Mouse (Mus musculus) heart, embryonic 10.5 days (tissue): Measurements from ENCODE around the gene Adamtsl2. TPM values are rescaled to one million over a fixed set of nuclear protein-coding genes. Genes with fewer than 3 reads are reported as not detected.
A peak's percentile ranks its signal among the peaks of the same experiment; 100 is the strongest.

Experiments
- DNase-seq: peaks from one replicate; pipeline ENCODE4 v3.0.0-alpha.2; 2017; ENCODE audit warnings: low spot score
- H3K27ac ChIP-seq: fragments of 300-500 bp; sonication (generic); 2 replicates; pipeline ENCODE4 v1.5.1; 2016; ENCODE audit warnings: mild to moderate bottlenecking
- H3K27me3 ChIP-seq: fragments of 300-500 bp; sonication (generic); 2 replicates; pipeline ENCODE4 v1.6.1; 2016; ENCODE audit warnings: mild to moderate bottlenecking; ENCODE audit not compliant: poor library complexity, insufficient read depth, severe bottlenecking
- H3K36me3 ChIP-seq: fragments of 300-500 bp; sonication (generic); 2 replicates; pipeline ENCODE4 v1.6.1; 2016; ENCODE audit warnings: mild to moderate bottlenecking, moderate library complexity
- H3K4me1 ChIP-seq: fragments of 300-500 bp; sonication (generic); 2 replicates; pipeline ENCODE4 v1.6.1; 2016; ENCODE audit warnings: mild to moderate bottlenecking
- H3K4me3 ChIP-seq: fragments of 300-500 bp; sonication (generic); 2 replicates; pipeline ENCODE4 v1.5.1; 2016; ENCODE audit warnings: mild to moderate bottlenecking, moderate library complexity
- H3K9me3 ChIP-seq: fragments of 300-500 bp; sonication (generic); 2 replicates; pipeline ENCODE4 v1.6.1; 2016; ENCODE audit warnings: mild to moderate bottlenecking, moderate library complexity
- WGBS: fragments of 180-500 bp; shearing (Covaris S2); methylation state at CpG from one replicate; pipeline ENCODE4 v1.1.7; 2016; 5-methylcytosine and 5-hydroxymethylcytosine counted together
- polyA plus RNA-seq: library from polyadenylated mRNA; unstranded; fragments of >200 nt; fragmentation: Nextera tagmentation; extraction: Ambion mirVana; gene quantifications from 2 replicates; pipeline ENCODE4 v1.2.1, GENCODE M21; 2016

Adamtsl2 gene
- 9.7 and 13.5 TPM in 2 replicates for polyA plus RNA-seq

DNA sequence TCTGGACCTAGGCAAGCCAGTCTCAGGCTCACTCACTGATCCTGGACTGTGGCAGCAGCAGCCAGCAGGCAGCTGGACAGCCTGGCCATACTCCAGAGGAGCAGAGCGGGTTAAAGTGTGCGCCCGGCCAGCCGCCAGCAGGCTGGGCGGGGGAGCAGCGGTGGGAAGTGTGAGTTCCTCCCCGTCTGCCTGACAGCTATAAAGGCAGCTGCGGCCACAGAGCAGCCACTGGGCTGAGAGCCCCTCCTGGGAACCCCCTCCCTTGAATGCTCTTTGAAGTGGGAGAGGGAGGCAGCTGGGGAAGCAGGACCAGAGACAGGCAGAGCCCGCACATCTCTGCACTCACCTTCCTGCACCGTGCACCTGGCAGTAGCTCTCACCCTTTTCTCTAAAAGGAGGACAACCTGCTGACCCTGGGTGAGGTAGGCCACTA is at the start of gene Adamtsl2:
TSS of gene Adamtsl2 (plus strand) at position 228 of the 433 bp plus-strand sequence.
- peak; percentile 89 for DNase-seq
- Histone ChIP-seq H3K9me3 (no peaks in the 10 kb centered on the region), H3K4me1 (peaks cover 67% of the 10 kb centered on the region), H3K27ac (peak within 1 kb of the TSS; percentile 80), H3K4me3 (peak within 1 kb of the TSS; percentile 48), H3K27me3 (peaks cover 26% of the 10 kb centered on the region; the same call in 1 of the 2 replicates), H3K36me3 (0 out of 2 replicates have a peak, but pooled peaks cover 3% of the 10 kb centered on the region)
- WGBS, result 0% methylated on average over 10 of the region's 10 CpGs

DNA sequence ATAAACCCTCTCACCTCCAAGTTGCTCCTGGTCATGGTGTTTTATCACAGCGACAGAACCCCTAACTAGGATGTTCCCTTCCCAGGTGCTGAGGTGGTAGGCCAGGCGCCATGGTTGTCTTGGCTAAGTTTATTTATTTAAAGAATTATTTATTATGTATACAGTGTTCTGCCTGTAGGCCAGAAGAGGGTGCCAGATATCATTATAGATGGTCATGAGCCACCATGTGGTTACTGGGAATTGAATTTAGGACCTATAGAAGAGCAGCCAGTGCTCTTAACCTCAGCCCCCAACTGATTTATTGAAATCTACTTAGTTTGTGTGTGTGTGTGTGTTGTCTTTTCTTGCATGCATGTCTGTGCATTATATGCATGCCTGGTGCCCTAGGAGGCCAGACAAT is 46.8 kb upstream of the Adamtsl2 start:
- 63% methylated on average over 2 of the region's 2 CpGs for WGBS
- Histone ChIP-seq H3K27ac (no peak overlapping the region), H3K4me3 (no peak overlapping the region), H3K36me3 (no peaks in the 10 kb centered on the region), H3K4me1 (peaks cover 9% of the 10 kb centered on the region), H3K9me3 (no peaks in the 10 kb centered on the region), H3K27me3 (peaks cover 29% of the 10 kb centered on the region)
- DNase-seq, result no peak

DNA sequence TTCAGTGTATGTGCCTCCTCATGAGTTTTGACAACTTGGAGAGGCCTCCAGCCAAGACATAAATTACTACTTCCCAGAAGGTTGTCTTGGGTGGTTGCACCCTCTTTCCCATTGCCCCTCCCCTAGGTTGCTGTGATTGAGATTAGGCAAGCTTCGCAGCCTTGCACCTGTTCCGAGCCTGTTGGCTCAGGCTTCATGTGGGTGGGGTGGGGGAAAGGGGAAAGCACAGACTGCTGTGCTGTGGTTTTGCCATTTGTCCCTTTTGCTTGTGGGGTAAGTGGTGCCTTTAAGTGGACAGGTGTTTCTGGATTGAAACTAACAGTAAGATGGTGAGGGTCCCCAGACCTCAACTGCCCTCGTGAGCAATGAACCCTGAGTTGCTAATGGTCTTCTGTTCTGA is 43.2 kb upstream of the Adamtsl2 start:
- no peak overlapping the region for H3K4me3 ChIP-seq
- H3K9me3 ChIP-seq, result no peaks in the 10 kb centered on the region
- peaks cover 4% of the 10 kb centered on the region for H3K4me1 ChIP-seq
- H3K36me3 ChIP-seq, result no peaks in the 10 kb centered on the region
- peaks cover 15% of the 10 kb centered on the region; the same call in 1 of the 2 replicates for H3K27me3 ChIP-seq
- no peak for DNase-seq
- H3K27ac ChIP-seq, result no peak overlapping the region
- 66% methylated on average over 3 of the region's 3 CpGs for WGBS

GRCm38 (mm10) chr2:27037008-27037407 is 42.2 kb upstream of the Adamtsl2 start:
- H3K27ac ChIP-seq, result no peak overlapping the region
- H3K4me1 ChIP-seq, result peaks cover 12% of the 10 kb centered on the region
- no peak for DNase-seq
- WGBS, result 54% methylated on average over 4 of the region's 4 CpGs
- no peaks in the 10 kb centered on the region for H3K9me3 ChIP-seq
- H3K4me3 ChIP-seq, result no peak overlapping the region
- H3K36me3 ChIP-seq, result no peaks in the 10 kb centered on the region
- peaks cover 23% of the 10 kb centered on the region; the same call in 1 of the 2 replicates for H3K27me3 ChIP-seq

- DNase-seq, result no peak
- Histone ChIP-seq H3K4me3 (no peak overlapping the region), H3K27ac (no peak overlapping the region), H3K4me1 (peaks cover 16% of the 10 kb centered on the region), H3K27me3 (peaks cover 34% of the 10 kb centered on the region; the same call in 1 of the 2 replicates), H3K36me3 (no peaks in the 10 kb centered on the region), H3K9me3 (no peaks in the 10 kb centered on the region)
- whole genome bisulfite sequencing, result 2% methylated on average over 3 of the region's 3 CpGs
Measured at GRCm38 (mm10) chr2:27038596-27038995, 40.6 kb upstream of the Adamtsl2 start.

DNA sequence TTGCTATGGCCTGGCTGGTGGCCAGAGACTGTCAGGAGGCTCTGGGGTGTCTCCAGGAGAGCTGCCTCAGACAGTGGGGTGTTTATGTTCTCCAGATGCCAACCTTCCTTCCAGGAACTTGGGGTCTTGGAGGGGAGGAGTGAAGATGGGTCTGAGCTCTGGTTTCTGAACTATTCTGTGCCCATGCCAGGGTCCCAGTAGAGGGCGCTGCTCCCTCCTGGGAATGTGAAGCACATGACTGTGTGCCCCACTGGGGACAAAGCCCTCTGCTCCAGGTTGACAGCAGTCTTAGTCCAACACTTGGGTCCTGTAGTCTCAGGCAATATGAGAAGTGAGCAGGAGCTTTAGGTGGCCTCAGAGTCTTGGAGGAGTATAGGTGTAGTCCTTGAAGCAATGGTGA is 39.9 kb upstream of the Adamtsl2 start:
- Histone ChIP-seq H3K36me3 (no peaks in the 10 kb centered on the region), H3K27me3 (peaks cover 34% of the 10 kb centered on the region; the same call in 1 of the 2 replicates), H3K4me1 (peaks cover 19% of the 10 kb centered on the region), H3K27ac (no peak overlapping the region), H3K9me3 (no peaks in the 10 kb centered on the region), H3K4me3 (no peak overlapping the region)
- DNase-seq, result no peak
- 9% methylated on average over 1 of the region's 1 CpGs for WGBS

- peaks cover 34% of the 10 kb centered on the region for H3K27me3 ChIP-seq
- no peaks in the 10 kb centered on the region for H3K9me3 ChIP-seq
- DNase-seq, result no peak
- no peak overlapping the region for H3K4me3 ChIP-seq
- no peaks in the 10 kb centered on the region for H3K36me3 ChIP-seq
- peaks cover 21% of the 10 kb centered on the region for H3K4me1 ChIP-seq
- no peak overlapping the region for H3K27ac ChIP-seq
- 75% methylated on average over 8 of the region's 8 CpGs for WGBS
Measured at GRCm38 (mm10) chr2:27042131-27042844, 36.9 kb upstream of the Adamtsl2 start.

DNA sequence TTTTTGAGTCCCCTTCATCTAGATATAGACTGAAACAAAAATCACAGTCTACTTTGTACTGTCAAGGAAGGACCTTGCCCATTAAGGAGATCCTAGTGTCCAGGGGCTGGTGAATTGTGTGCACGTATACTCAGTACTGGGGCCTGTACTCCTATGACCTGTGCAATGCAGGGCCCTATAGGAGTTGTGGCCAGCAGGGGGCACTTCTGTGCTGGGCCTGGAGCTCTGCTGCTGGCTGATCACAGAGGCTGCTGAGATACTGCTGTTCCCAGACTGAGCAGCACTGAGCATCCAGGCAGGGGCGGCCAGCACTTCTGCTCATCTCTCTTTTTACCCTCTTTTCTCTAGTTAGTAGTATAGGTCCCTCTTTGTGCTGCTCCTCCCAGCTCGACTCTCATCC is 35.7 kb upstream of the Adamtsl2 start:
- 37% methylated on average over 3 of the region's 3 CpGs for WGBS

DNA sequence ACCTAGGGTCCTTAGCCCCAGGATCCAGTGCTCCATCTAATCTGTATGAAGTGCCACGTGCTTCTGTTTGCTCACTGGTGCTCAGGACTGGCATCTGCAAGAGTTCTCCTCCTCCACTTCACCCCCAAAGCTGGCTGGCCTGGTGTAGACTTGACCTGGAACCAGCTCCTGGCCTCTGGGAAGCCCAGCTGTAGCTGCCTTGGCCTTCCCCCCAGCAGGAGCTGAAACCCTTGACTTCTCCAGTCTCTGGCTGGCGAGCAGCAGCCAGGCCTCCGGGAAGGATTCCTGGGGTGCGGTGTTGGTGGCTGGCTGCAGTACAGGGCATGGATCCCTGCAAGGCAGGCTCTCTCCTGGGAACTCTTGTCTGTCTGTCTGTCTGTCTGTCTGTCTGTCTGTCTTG is 35.0 kb upstream of the Adamtsl2 start:
- Histone ChIP-seq H3K9me3 (no peaks in the 10 kb centered on the region), H3K4me3 (no peak overlapping the region), H3K27me3 (peaks cover 34% of the 10 kb centered on the region), H3K4me1 (peaks cover 21% of the 10 kb centered on the region), H3K27ac (0 out of 2 replicates have a peak overlapping the region, but pooled peaks have one; percentile 29), H3K36me3 (no peaks in the 10 kb centered on the region)
- 72% methylated on average over 4 of the region's 4 CpGs for WGBS
- DNase-seq, result no peak

More for the DNA sequence above, 35.7 kb upstream of the Adamtsl2 start:
- DNase-seq, result peak; percentile 86
- no peaks in the 10 kb centered on the region for H3K36me3 ChIP-seq
- peaks cover 34% of the 10 kb centered on the region for H3K27me3 ChIP-seq
- no peaks in the 10 kb centered on the region for H3K9me3 ChIP-seq
- H3K4me3 ChIP-seq, result no peak overlapping the region
- peaks cover 21% of the 10 kb centered on the region for H3K4me1 ChIP-seq
- H3K27ac ChIP-seq, result no peak overlapping the region

DNA sequence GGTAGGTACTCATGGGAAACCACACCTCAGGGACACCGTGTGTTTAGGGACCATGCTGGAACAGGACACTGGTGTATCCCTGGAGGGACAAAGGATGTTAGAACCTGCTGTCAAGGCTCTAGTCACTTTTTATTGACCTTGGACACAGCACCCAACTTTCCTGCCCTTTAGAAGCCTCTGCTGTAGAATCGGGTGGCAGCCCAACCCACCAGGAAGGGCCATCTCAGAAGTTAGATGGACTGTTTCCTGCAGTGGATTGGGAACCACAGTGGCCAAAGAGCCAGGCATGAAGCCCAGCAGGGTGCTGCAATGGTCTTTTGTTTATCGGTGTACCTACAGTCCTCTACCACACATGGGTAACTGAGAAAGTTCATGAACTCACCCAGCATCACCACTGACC is 34.5 kb upstream of the Adamtsl2 start:
- H3K36me3 ChIP-seq, result no peaks in the 10 kb centered on the region
- H3K27me3 ChIP-seq, result peaks cover 32% of the 10 kb centered on the region
- 0 out of 2 replicates have a peak overlapping the region, but pooled peaks have one; percentile 29 for H3K27ac ChIP-seq
- H3K4me1 ChIP-seq, result peaks cover 21% of the 10 kb centered on the region
- no peaks in the 10 kb centered on the region for H3K9me3 ChIP-seq
- no peak overlapping the region for H3K4me3 ChIP-seq
- WGBS, result 76% methylated on average over 3 of the region's 3 CpGs
- no peak for DNase-seq

DNA sequence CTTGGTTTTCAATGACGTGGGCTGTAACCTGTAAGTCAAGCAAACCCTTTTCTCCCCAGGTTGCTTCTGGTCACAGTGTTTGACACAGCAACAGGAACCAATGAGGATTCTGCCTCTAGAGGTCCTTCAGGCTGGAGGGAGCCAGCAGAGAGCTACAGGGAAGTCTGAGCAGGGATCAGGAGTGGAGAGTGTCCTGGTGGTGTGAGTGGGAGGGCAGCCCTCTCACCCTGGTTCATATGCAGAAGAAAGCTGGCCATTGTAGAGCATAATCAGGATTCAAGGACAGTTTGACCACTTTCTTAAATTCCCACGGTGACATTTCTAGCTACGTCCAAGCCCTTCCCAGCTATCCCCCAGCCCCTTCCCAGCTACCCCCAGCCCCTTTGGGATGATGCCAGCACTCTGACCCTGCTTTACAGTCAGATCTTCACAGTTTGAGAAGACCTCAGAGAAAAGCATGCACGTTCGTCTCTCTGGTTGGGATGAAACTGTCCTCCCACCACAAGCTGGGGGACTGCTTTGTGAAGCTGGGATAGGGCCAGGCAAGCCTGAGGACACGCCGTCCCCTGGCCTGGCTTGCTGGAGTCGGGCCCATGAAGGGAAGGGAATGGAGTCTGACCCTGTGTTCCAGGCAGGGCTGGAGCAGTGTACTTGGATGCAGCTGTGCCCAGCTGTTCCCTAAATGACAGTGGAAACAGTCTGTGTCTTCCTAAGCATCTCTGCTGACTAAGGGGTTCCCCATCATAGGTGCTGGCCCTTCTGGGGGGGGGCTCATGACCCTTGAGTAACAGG is 33.0 kb upstream of the Adamtsl2 start:
- peaks cover 16% of the 10 kb centered on the region for H3K4me1 ChIP-seq
- H3K36me3 ChIP-seq, result no peaks in the 10 kb centered on the region
- 77% methylated on average over 8 of the region's 8 CpGs for WGBS
- no peak overlapping the region for H3K4me3 ChIP-seq
- H3K27ac ChIP-seq, result no peak overlapping the region
- H3K27me3 ChIP-seq, result peaks cover 26% of the 10 kb centered on the region
- no peak for DNase-seq
- no peaks in the 10 kb centered on the region for H3K9me3 ChIP-seq

GRCm38 (mm10) chr2:27049408-27049807 is 29.8 kb upstream of the Adamtsl2 start:
- peaks cover 7% of the 10 kb centered on the region for H3K27me3 ChIP-seq
- no peaks in the 10 kb centered on the region for H3K9me3 ChIP-seq
- H3K36me3 ChIP-seq, result no peaks in the 10 kb centered on the region
- no peak overlapping the region for H3K27ac ChIP-seq
- peaks cover under 1% of the 10 kb centered on the region; the same call in 1 of the 2 replicates for H3K4me1 ChIP-seq
- no peak overlapping the region for H3K4me3 ChIP-seq
- no peak for DNase-seq
- WGBS, result 67% methylated on average over 6 of the region's 6 CpGs

DNA sequence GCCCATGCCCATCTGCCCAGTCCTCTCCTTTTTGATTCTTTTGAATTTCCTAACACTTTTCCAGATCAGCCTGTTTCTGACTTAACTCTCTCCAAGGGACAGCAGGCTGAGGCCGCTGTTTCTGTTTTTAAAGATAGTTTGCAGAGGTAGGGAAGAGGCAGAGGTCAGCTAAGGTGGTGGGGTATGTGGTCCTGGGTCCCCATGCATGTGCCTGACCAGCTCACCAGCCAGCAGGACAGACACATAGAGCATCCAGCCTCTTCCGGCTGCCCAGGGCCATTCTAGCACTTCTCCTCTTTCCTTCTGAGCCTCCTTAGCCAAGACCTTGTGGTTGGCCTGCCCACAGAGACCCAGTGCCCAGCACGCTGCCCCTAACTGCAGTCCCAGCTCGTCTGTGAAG is 20.9 kb upstream of the Adamtsl2 start:
- Histone ChIP-seq H3K36me3 (no peaks in the 10 kb centered on the region), H3K4me3 (no peak overlapping the region), H3K9me3 (no peaks in the 10 kb centered on the region), H3K4me1 (peaks cover 39% of the 10 kb centered on the region), H3K27me3 (0 out of 2 replicates have a peak, but pooled peaks cover 9% of the 10 kb centered on the region), H3K27ac (no peak overlapping the region)
- no peak for DNase-seq
- WGBS, result 62% methylated on average over 4 of the region's 4 CpGs
